Mouse (Mus musculus) bone marrow, adult 2 months (tissue): Measurements from ENCODE around the gene Gm5426.

ENCODE experiments used
- CTCF ChIP-seq: fragments of 200-500 bp; IDR thresholded peaks from 2 replicates; pipeline ENCODE4 v1.5.1; 2011; ENCODE audit warnings: low read length, control low read depth; ENCODE audit not compliant: control insufficient read depth, insufficient read depth
- POLR2A ChIP-seq: fragments of 200-500 bp; IDR thresholded peaks from 2 replicates; pipeline ENCODE4 v1.6.1; 2011; ENCODE audit warnings: low read depth, mild to moderate bottlenecking, control low read depth, low read length, borderline replicate concordance; ENCODE audit not compliant: control insufficient read depth

GRCm38 (mm10) chr10:96129213-96129612 lies 7.2 kb upstream of the Gm5426 start:
- TF ChIP-seq POLR2A (no peak), CTCF (no peak)
